Mouse (Mus musculus) ovary, postnatal 36 days (tissue): ENCODE results near the gene Fryl.

Source experiments
- DNase-seq: peaks from one replicate; pipeline ENCODE4 v3.0.0; 2022; ENCODE audit warnings: low spot score, mixed read lengths

Gene Fryl

DNA sequence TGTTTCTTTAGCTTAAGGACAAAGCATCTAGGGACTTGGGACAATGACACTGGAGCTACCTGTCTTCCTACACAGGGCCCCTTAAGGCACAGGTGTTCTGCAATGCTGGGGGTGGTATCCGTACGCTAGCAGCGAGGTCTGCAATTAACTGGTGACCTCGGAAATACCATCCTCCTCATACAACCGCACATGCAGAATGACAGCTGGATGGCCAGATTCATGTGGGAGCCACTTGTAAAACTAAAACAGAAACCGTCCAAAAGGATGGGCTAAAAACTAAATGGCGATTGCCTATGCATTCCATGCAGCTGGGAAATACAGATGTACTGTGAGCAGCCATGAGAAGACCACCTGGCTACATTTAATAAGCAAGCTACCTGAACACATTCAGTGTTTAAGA, 34.6 kb downstream of the Fryl start:
- no peak for DNase-seq

DNA sequence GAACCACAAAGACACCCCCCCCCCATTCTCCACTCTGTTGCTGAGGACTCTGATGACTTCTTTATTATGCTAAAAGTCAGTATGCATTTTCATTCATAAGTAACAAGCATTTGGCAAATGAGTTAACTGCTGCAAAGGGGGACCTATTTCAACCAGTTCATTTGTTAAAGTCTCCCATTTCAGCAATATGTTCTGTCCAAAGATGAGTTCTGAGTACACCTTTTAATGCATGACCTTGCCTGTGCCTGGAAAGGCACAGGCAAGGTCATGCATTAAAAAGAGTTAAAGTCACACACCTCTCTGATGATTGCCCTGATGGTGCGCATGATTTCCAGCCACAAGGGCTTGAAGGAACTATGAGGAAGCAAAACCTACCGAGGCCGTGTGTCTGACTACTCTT, 36.7 kb downstream of the Fryl start:
- DNase-seq: no peak

DNA sequence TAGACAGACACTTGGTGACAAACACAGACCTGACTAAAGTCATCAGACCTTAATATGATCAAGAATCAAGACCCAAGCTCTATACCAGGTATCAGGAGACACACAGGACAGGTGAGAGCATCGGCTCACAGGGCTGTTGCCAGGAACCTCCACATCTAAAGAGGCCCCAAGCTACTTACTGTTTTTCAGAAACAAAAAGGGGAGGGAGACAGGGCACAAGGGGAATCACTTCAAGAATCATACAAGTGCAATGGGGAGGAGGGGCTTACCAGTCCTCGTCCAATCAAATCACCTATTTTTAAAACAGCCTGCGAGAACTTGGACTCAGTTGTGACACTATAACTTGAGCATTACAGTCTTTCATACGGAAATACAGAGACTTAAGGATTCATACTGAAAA, 38.4 kb downstream of the Fryl start:
- no peak for DNase-seq

DNA sequence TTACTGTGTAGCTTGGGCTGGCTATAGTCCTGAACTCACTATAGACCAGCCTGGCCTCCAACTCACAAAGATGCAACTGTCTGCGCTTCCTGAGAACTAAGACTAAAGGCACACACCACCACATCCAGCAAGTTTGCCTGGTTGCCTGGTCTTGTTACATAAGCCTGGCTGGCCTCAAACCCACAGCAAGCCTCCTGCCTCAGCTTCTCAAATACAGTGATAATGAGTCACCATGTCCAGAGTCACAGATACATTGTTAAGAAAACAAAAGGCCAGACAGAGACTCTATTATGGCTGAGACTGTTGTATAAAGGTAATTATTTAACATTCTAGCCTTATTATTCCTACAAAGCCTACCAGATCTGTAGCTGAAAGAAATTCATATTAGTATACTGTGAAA, 39.3 kb downstream of the Fryl start:
- no peak for DNase-seq

DNA sequence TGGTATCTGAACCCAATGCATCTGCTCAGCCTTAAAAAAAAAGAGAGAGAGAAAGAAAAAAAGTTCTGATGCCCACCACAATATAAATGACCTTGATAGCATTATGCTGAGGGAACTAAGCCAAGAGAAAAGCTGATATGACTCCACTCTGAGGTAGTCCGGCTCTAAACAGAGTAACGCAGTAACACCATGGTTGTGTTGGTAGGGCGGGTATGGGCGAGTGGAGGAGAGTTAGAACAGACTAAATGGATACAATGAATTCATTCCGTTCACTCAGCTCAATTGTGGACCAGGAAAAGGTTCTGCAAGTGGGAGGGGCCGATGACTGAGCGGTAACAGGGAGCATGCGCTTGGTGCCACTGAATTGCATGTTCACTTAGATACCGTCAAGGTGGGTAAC, 40.4 kb downstream of the Fryl start:
- DNase-seq: no peak

DNA sequence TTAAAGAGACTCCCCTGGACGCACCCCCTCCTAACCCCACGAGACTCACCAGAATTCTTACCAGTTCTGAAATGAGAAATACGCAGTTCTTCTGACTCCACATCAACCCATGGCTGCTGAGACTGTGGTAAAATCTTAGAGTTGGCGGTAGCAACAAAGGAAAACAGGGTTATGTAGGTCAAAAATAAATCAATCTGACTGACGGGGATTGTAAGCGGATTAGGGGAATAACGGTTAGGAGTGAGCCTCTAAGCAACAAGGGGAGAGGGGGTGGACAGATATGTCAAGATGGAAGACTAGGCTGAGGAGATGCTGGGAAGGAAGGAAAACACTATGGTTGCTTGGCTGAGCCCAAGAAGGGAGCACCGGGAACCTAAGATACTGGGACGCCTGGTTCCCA, 44.0 kb downstream of the Fryl start:
- DNase-seq: no peak

DNA sequence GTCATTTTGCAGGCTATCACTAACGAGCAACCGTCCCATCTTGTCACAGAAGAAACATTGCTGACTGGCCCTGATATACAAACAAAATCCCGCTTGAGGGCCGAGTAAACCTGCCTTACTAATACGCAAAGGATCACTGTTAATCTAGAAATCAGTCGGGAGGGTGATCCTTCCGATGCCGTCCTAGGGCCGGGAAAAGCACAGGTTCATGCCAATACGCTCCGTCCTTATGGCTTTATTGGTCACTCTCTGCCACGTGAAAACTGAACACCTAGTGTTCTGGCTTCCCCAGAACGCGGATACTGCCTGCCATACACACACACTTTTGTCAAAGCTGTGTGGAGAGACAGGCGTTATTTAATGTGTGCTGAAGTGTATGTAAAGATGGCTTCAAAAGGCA, 44.5 kb downstream of the Fryl start:
- DNase-seq: no peak

DNA sequence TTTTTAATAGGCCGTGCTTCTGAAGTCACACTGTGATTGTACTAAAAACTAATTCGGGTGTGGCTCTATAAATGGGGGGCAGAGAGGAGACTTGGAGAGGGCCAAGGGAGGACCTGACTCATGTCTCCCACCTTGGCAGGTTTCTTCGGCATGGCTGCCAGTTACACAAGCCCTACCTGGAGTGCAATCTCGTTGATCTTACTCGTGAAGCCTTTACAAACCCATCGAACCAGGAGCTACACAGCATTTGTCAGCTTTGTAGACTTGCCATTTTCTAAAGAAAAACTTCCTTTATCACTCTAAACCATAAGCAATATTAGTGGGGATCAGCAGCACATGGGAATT, 45.5 kb downstream of the Fryl start:
- no peak for DNase-seq

DNA sequence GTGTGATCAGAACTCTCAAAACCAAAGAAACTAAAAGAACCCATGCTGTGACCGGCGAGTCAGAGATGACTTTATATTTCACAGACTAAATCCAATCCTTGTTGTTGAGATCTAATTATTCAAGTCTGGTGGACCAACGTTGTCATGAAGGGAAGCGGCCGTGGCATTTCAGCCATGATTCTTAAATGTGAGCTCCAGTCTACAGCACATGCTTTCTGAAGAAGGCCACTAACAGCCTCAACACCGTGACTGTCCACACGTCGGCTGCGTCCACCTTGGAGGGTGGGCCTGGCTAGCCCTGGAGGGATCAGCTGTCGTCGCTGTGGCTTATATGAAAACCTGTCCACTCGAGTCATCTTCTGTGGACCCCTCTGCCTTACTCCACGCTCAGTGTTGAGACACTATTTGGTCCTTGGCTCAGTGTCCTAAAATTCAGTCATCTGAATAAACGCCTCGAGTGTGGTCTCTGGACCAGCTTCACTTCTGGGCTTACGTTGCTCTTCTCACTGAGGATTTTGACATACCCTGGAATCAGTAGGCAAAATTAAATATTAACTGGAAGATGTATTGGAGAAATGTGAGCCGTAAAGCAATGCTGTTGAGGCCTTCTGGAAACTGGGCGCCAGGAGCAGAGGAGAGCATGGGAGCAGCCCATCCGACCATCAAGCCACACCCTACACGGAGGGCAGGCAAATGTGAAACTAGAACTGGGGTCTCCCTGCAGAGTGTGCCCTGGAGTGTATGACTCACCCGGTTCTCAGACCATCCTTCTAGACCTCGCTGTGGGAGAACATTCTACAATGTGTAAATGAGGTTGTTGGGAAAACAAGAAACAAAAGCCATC, 46.1 kb downstream of the Fryl start:
- DNase-seq: no peak

DNA sequence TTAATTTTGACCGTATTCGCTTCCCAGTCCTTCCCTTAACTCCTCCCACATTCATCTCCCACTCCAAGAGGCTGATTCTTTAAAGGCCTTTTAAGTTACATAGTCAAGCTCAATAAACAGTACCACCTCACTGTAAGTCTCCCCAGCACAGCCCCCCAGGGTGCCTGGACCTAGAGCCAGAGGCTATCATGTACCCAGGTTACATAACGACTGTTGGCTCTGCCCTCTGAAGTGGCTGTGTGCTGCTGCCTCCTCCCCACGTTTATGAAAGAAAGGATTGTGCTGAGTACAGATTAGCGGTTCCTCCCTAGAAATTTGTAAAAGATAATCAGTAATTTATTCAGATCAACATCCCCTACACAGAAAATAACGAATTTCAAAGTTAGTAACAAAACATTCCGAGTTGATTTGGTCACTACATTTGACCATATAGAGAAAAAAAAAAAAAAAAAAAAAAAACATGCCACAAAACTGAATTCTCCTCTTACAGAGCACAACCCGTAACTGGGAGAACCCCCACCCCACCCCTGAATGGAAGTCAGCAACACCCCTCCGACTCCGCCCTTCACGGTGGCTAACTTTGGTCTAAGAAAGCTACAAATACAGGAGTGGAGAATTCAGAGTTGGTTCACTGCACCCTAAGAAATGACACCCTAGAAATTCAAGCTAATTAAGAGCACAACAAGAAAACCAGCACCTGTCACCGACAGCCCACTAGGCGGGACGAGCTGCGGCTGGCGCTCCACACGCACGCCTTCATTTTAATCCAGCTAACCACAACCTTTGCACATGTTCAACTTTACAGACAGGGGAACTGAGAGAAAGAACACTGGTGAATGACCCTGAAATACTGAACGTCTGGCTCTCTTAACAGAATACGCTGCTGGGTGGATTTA, 47.0 kb downstream of the Fryl start:
- DNase-seq: no peak

DNA sequence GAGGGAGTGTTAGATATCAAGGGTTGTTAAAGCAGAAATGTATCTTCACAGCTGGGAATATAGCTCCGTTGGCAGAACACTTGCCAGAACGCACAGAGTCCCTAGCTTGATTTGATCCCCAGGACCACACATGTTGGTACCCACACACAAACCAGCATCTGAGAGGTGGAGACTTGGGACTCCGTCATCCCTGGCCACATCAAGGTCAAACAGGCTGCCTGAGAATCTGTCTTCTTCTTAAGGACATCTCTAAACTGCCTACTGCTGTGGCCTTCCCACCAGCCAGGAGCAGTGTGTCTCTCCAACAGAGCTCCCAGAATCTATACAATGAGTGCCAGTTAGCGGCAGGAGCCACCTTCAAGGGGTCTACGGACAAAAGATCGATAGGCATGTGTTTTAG, 47.8 kb downstream of the Fryl start:
- DNase-seq: no peak

DNA sequence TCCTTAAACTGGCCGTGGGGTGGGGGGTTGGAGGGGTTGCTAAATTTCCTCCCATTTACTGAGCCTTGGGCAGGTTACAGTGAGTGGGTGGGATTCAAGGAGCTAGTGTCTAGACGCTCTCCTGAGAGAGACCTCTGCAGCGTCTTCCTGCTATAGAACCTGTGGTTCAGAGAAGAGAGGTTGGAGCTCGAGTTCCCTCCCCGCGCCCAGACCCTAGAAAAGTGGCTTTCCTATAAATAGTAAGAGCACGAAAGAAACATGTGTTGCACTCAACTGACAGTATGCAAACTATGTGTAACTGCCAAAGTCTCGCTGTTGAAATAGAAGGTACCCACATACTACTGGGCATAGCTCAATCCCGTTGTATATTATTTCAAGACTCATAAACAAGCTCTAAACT, 49.7 kb downstream of the Fryl start:
- no peak for DNase-seq

DNA sequence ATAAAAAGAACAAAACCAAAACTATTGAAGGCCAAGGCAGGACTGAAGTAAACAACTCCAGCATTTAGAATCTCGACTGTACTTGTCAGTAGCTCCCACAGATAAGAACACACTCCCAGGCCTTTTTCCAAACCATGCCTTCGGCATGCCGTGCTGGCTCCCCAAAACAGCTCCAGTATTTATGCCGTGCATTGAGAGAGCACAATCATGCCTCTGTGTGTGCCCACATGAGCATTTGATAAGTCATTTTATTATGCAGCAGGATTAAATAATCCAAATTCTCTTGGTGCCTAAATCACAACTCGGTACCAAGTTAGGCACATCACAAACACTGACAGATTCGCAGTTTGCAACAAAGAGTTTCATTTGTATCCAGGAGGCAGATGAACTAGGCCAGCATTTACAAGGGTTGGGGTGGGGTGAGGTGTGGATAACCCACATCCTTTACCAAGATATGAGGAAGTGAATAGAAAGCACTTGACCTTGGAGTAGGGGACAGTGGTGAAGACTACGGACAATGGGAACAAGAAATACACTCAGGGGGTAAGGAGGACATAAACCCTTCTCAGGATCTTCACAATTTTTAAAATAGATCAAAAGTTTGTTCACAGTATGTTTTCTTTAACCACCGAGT, 50.3 kb downstream of the Fryl start:
- no peak for DNase-seq

DNA sequence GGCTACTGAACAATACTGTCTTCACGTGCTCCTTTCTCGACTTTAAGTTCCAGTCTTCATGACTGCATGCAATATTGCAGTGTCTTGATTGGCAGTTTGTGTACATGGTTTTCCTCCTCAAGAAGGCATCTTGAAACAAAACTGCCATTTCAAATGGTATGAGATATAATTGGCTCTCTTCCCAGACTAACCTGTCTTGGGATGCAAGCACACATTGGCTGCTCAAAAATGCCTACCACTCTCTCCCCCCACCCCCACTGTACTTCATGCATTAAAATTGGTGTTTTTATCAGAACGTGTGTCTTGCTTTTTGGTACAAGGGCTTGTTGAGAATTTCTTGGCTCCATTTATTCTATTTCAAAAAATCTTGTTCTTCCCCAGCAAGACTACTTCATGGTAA, 51.4 kb downstream of the Fryl start:
- DNase-seq: no peak

DNA sequence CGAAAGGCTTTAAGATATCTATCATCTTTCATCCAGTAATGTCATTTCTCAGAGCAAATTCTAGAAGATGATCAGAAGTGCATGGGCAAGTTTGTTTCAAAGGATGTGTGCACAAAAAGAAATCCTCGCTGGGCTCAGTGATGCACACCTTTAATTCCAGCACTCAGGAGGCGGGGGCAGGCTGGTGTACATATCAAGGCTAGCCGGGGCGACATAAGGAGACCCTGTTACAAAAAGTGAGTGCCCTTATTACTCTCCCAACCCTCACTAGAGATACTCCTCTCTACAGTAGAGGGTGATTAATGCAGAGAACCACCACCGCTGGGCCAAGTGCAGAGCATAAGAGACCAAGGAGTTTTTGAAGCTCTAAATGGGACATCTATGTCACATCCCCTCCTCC, 53.9 kb downstream of the Fryl start:
- no peak for DNase-seq

DNA sequence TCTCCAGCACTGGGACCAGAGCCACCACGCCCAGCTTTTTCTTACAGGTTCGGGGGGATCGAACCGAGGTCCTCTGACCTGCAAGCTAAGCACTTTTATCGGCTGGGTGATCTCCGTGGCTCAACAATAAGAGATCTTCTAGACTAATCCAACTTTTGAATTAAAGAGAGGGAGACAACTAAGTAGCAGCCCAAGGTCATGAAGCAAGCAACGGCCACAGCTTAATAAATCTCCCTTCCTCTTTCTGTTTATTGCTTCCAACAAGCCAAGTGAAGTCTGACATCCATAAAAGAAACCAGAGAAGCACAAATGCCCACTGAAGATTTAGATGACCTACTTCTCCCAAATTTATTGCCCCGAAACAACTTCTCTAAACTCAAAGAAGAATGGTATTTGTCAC, 54.3 kb downstream of the Fryl start:
- no peak for DNase-seq

DNA sequence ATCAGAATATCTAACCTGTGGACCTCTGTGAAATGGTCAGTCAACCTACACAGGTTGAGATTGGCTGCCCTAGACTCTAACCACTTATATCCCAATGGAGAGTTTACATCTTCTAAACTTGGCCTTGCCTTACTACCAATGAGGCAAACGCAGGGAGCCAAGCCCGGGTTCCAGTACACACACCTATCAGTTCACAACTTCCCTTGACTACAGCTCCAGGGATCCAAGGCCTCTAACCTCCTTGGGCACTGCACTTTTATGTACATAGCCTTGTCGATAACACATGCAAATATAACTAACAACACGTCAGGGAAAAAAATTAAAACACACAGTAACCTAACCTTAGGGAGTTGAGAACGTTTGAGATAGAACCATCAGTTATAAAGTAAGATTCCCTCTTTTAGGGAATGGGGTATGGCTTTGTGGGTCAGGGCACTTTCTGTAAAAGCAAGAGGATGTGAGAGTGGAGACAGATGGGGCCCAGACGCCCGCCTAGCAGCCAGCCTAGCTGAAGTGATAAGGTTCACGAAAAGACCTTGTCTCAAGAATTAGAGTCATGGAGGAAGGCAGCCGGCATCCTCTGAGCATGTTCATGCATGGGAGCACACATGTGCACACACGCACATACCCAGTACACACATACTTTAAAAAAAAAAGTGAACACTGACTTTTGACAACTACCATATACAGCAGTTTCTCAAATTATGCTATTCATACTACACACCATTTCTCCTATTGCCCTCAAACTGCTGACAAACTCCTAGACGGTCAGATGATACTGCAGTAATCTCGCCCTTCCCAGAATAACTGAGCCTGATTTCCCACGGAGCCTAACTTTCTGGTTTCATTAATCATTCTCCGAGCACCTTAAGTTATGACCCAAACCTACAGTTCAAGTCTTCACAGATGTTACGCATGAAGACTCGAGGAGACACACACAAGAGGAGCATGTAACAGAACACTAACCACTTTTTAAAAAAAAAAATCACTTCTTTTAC, 55.7 kb downstream of the Fryl start:
- no peak for DNase-seq

DNA sequence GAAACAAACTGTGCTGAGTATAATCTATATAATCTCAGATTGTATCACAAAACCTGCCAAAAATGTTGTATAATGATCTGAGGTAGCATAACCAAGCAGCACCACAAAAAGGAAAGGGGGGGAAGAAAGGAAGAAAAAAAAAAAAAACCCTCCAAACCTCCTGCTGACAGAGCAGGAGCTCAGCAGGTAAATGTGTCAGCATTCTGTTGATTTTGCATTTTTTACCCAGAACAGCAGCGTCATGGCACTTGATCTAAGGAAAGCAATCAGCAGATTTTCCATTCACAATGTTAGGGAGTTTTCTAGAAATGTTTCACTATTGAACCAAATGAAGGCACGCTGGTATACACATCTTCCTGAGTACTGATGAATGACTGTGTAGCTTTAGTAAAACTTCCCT, 56.8 kb downstream of the Fryl start:
- DNase-seq: no peak

DNA sequence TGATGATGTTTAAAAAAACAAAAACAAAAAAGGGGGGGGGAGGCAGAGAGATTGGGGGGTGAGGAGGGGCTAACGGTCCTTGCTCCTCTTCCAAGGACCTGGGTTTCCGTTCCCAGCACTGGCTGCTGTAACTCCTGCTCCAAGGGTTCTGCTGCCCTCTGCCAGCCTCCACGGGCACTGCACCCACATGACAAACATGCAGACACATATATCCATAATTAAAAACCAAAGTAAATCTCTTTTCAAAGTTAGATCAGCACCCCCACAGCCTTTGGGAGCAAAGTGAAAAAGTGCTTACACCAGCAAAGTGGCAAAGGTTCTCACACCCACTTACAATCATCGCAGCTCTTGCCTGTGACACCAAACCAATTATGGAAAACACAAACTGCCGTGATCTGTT, 57.7 kb downstream of the Fryl start:
- no peak for DNase-seq

DNA sequence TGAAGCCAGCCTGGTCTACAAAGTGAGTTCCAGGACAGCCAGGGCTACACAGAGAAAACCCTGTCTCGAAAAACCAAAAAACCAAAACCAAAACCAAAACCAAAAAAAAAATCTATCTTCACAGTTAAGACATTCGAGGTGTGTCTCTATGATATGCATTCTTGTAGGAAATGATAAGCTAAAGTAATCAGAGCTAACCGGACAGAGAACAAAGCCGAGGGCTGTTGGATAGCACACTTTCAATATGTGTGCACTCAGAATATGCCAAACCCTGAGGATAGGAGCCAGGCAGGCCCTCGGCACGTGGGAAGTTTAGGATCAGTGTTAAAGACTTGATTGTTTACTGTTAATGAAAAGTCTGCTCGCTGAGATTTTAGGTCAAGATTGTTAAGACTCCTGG, 58.6 kb downstream of the Fryl start:
- DNase-seq: no peak

DNA sequence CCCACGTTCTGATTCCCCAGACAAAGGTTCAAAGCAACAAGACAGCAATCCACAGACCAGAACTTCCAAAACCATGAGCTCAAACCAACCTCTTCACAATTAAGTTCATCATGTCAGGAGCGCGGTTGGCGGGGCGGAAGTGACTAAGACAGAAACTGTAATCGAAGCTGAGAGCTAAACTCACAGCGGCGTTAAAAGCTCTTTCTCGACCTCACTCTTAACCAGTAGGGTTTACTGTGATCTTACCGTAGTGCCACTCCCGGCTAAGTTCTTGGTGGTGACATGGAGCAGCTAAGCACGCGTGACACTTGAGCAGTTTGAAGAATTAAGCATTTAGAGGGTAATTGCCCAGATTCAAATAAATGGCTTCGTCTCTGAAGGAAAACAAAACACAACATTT, 61.7 kb downstream of the Fryl start:
- no peak for DNase-seq

DNA sequence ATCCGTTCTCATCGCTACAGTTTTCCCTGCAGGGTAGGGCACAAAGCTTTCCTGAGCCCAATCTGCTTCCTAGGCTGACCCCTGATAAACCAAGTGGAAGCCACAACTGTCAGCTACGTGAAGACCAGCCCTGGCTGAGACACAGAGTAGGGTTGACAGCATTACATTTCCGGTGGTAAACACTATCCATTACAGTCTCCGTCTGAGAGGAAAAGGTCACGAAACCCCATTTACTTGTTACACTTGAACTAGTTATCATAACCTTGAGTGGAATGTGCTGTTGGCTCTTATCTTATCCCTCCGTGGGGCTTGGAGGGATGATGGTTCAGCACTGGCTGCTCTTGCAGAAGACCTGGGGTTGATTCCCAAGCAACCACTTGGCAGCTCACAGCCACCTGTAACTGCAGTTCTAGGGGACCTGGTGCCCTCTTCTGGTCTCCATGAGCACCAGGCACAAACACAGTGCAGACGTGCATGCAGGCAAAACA, 62.3 kb downstream of the Fryl start:
- DNase-seq: no peak
